Mouse (Mus musculus) 3T3-L1 (cell line): Measurements from ENCODE around the gene Ccn5.

Source experiments
- DNase-seq: peaks from one replicate; pipeline ENCODE4 v3.0.0-alpha.2; 2015; ENCODE audit warnings: low read depth, low spot score

Gene Ccn5

GRCm38 (mm10) chr2:163842043-163842442, 21.4 kb downstream of the Ccn5 start:
- DNase-seq, result no peak

- DNase-seq, result no peak
Measured at GRCm38 (mm10) chr2:163853461-163853901, 32.8 kb downstream of the Ccn5 start, which contains the start of gene Kcnk15. Gene Kcnk15, plus strand, starts transcription at chr2:163853651.

- DNase-seq, result no peak
Measured at GRCm38 (mm10) chr2:163857233-163857632, 36.6 kb downstream of the Ccn5 start.

GRCm38 (mm10) chr2:163858254-163858947, 37.7 kb downstream of the Ccn5 start:
- no peak for DNase-seq

GRCm38 (mm10) chr2:163865311-163865710, 44.6 kb downstream of the Ccn5 start:
- DNase-seq, result no peak

GRCm38 (mm10) chr2:163866061-163866460, 45.4 kb downstream of the Ccn5 start:
- no peak for DNase-seq

GRCm38 (mm10) chr2:163869783-163870182, 49.1 kb downstream of the Ccn5 start:
- DNase-seq, result no peak

GRCm38 (mm10) chr2:163871266-163871665, 50.6 kb downstream of the Ccn5 start:
- DNase-seq, result no peak

GRCm38 (mm10) chr2:163871906-163872305, 51.2 kb downstream of the Ccn5 start:
- DNase-seq, result no peak

- no peak for DNase-seq
Measured at GRCm38 (mm10) chr2:163874877-163875276, 54.2 kb downstream of the Ccn5 start.

- DNase-seq, result peak; percentile 16
Measured at GRCm38 (mm10) chr2:163875484-163875883, 54.8 kb downstream of the Ccn5 start.

- no peak for DNase-seq
Measured at GRCm38 (mm10) chr2:163876830-163877498, 56.3 kb downstream of the Ccn5 start.

- DNase-seq, result no peak
Measured at GRCm38 (mm10) chr2:163880891-163881290, 60.2 kb downstream of the Ccn5 start.
